Mouse (Mus musculus) heart, postnatal 0 days (tissue): Measurements from ENCODE around the gene Scgb2a2.

ENCODE experiments used
- CTCF ChIP-seq: IDR thresholded peaks from 2 replicates; pipeline ENCODE4 v1.5.1; 2016; ENCODE audit warnings: antibody characterized with exemption, control low read depth, low read depth
- EP300 ChIP-seq: IDR thresholded peaks from 2 replicates; pipeline ENCODE4 v1.6.1; 2016; ENCODE audit warnings: antibody characterized with exemption, low read depth

DNA sequence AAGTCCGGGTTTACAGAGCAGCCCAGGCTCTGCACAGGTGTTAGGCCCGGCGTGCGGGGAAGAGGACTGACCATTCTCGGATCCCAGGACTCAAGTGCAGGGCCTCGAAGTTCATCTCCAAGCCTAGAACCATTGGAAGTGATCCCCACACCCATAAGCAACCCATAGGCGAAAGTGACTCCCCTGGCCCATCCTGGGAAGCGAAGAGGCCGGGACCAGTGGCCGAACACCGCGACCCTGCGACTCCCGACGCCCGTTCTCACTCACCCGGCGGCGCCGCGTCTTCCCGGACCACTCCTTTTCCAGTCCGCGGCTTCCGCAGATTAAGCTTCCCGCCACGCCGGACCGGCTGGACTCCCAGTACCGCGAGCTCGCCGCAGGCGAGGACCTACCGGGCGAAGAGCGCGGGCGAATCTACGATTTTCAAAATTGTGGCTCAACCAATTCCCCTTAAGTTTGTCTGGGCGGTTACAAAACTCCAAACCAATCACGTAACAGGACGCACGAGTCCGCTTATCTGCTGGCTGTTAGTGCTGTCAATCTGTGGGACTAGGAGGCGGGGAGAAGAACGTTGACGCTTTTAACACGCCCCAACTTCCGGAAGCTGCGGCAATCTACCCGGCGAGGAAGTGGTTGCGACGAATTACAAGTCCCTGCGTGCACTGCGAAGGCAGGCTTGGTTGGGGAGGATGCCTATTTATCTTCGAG lies 51.9 kb downstream of the Scgb2a2 start, which contains the start of gene Incenp:
- TF ChIP-seq CTCF (no peak), EP300 (0 out of 2 replicates have a peak, but pooled peaks have one; percentile 15)
